Mouse (Mus musculus) erythroblast, embryonic 14.5 days (primary cell): ENCODE data around the gene E2f7.

ENCODE experiments used
- GATA1 ChIP-seq: IDR thresholded peaks from 2 replicates; pipeline ENCODE4 v1.6.1; 2012; ENCODE audit warnings: low read length, inconsistent platforms, mixed read lengths
- TAL1 ChIP-seq: IDR thresholded peaks from 3 replicates; pipeline ENCODE4 v1.6.1; 2012; ENCODE audit warnings: low read length, inconsistent platforms, mixed read lengths

DNA sequence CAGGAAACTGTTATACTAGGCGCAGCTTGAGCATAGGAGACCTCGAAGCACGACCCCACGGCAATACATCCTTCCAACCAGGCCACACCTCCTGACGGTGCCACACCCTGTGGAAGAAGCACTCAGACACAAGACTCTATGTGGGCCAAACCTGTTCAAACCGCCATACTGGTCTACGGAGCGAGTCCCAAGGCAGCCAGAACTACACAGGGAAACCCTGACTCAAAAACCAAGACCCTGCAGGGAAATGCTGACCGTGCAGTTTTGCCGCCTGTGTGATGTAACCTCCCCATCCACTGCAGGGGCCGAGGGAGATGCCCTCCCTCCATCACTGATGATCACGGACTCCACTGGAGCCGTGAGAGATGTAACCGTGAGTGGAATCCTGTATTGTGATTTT lies 36.5 kb downstream of the E2f7 start:
- TF ChIP-seq GATA1 (no peak), TAL1 (no peak)
